Mouse (Mus musculus) lung, adult 2 months (tissue): ENCODE data around the gene Kdsr. TPM values are rescaled to one million over a fixed set of nuclear protein-coding genes. Genes with fewer than 3 reads are reported as not detected.

ENCODE experiments used
- DNase-seq: peaks from one replicate; pipeline ENCODE4 v3.0.0; 2022
- H3K4me1 ChIP-seq: fragments of 200-500 bp; 2 replicates; pipeline ENCODE4 v1.6.1; 2011; ENCODE audit warnings: low read length; ENCODE audit not compliant: control insufficient read depth, insufficient read depth
- H3K4me3 ChIP-seq: fragments of 200-500 bp; replicated peaks from 2 replicates; pipeline ENCODE3; 2011; ENCODE audit warnings: low read depth, mild to moderate bottlenecking, control low read depth, low read length; ENCODE audit errors: extremely low read depth
- CTCF ChIP-seq: fragments of 200-500 bp; IDR thresholded peaks from 2 replicates; pipeline ENCODE4 v1.5.1; 2011; ENCODE audit warnings: mild to moderate bottlenecking, low read length, control low read depth; ENCODE audit not compliant: insufficient read depth
- POLR2A ChIP-seq: fragments of 200-500 bp; IDR thresholded peaks from 2 replicates; pipeline ENCODE4 v1.6.1; 2011; ENCODE audit warnings: low read depth, mild to moderate bottlenecking, control low read depth, low read length, borderline replicate concordance; ENCODE audit errors: extremely low read depth
- WGBS: fragments of 180-500 bp; shearing (Covaris S2); methylation state at CpG from one replicate; pipeline ENCODE4 v1.1.7; 2018; 5-methylcytosine and 5-hydroxymethylcytosine counted together
- polyA plus RNA-seq: library from polyadenylated mRNA; depleted of rRNA; stranded (reverse); fragments of >200 nt; gene quantifications from 2 replicates; pipeline ENCODE4 v1.2.3, GENCODE M21; 2012; rRNA removed

Gene Kdsr
- polyA plus RNA-seq, 1 experiment = 10.0 TPM

- no peaks in the 10 kb centered on the region; the same call in 1 of the 2 replicates for H3K4me1 ChIP-seq
- WGBS = 78% methylated on average over 3 of the region's 3 CpGs
- no peak for DNase-seq
- no peak overlapping the region for H3K4me3 ChIP-seq
- TF ChIP-seq POLR2A = no peak
- TF ChIP-seq CTCF = no peak
Observed at GRCm38 (mm10) chr1:106682829-106683228, 76.7 kb downstream of the Kdsr start.

DNA sequence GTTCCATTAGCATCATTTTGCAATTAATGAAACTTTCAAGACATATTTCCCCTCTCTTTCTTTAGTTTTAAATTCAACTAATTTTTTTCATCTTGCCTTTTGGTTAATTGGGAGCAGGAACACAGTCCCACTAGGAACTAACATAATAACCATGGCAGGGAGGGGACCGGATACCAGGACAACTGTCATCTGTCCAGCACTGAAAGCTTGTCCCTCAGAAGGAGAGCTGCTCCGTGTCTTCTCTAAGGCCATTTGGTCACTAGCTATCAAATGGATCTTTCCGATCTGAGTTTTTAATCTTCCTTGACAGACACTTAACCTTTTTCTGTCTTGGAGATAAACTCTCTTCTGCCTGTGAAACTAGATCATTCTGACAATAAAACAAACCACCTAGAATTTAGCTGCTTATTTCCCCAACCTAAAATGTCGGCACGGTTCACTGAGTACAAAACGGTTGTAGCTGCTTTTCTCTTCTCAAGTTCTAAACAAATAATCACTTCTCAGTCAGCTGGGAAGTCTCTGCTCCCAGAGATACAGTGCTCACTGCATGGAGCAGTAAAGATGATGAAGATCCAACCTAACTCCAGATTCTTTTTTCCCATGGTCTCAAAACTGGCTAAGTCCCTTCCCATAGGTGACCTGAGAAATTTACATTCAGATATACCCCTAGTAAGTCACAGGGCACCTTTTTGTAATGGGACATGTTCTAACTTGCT lies 79.6 kb downstream of the Kdsr start:
- H3K4me1 ChIP-seq = no peaks in the 10 kb centered on the region
- TF ChIP-seq CTCF (no peak), POLR2A (no peak)
- 69% methylated on average over 6 of the region's 6 CpGs for WGBS
- DNase-seq = no peak
- no peak overlapping the region for H3K4me3 ChIP-seq

DNA sequence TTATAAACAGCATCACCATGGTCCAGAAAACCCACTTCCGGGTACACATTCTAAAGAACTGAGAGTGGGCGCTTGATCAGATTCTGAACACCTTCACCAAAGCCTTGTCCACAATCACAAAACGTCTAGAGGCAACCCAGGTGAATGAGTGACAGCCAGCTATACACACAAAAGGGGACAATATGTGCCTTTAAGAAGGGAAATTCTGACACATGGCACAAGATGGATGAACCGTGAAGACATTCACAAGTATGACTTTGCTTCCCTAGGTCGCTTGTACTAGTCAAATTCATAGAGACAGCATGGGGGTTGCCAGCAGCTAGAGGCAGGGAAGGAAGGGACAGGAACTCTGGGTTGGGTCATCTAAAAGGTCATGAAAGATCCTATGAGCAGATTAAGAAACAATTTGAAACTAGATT lies 81.5 kb downstream of the Kdsr start:
- 66% methylated on average over 5 of the region's 5 CpGs for WGBS
- DNase-seq = no peak
- TF ChIP-seq POLR2A (no peak), CTCF (no peak)
- Histone ChIP-seq H3K4me1 (no peaks in the 10 kb centered on the region), H3K4me3 (no peak overlapping the region)

Other genes starting within 250 kb of the Kdsr start
- 3.0 and 3.8 TPM in 2 replicates for gene Bcl2, start 45.5 kb downstream of the Kdsr start, polyA plus RNA-seq
- gene Vps4b, start 37.0 kb upstream of the Kdsr start, polyA plus RNA-seq = 14.6 and 18.0 TPM in 2 replicates
- gene Serpinb5, start 101.4 kb upstream of the Kdsr start, polyA plus RNA-seq = 4.0 TPM in 1 of 2 replicates, not detected in the other
- 44.7 TPM in 1 of 2 replicates, not detected in the other for gene Serpinb12, start 174.7 kb upstream of the Kdsr start, polyA plus RNA-seq
- gene Serpinb13, start 221.3 kb upstream of the Kdsr start, polyA plus RNA-seq = 0.78 TPM in 1 of 2 replicates, not detected in the other